Mouse (Mus musculus): ENCODE results near the gene Gm5157. TPM values are rescaled to one million over a fixed set of nuclear protein-coding genes. Genes with fewer than 3 reads are reported as not detected.

The Gm5157 gene
- polyA plus RNA-seq (2014; fragmentation: Illumina TruSeq; extraction: RNeasy Lipid Tissue Mini Kit (QIAGEN cat#74804); ENCODE audit: low read depth, low replicate concordance): not detected

GRCm38 (mm10) chr7:21190323-21190722 lies at the start of gene Gm5157:
Gene Gm5157, minus strand, starts transcription at chr7:21190423.

DNA sequence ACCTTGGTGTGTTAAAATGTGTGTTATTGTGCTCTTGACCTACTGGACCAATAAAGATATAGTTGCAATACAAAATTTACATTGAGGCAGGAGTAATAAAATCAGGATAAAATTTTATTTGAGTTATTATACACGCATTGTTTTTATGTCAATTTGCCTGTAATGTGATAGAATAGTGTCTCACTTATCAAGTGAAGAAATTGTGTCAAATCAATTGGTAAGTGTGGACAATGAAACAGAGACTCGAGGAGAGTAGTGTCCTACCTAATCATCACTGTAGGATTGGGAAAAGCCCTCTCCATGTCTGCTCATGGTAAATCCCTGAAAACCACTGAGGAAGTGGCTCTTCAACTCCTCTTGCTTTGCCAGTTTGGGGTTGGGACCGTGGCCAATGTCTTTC lies 28.3 kb downstream of the Gm5157 start, which contains the start of gene Vmn1r123:
Vmn1r123 (plus strand) TSS at position 301 of the 400 bp plus-strand sequence.

Other genes with a start within 250 kb of the Gm5157 start
- gene Vmn1r119, start 178.0 kb downstream of the Gm5157 start, polyA plus RNA-seq (2014; fragmentation: Illumina TruSeq; extraction: RNeasy Lipid Tissue Mini Kit (QIAGEN cat#74804); ENCODE audit: low read depth, low replicate concordance): not detected
- not detected for gene Vmn1r120, start 136.6 kb downstream of the Gm5157 start, polyA plus RNA-seq (2014; fragmentation: Illumina TruSeq; extraction: RNeasy Lipid Tissue Mini Kit (QIAGEN cat#74804); ENCODE audit: low read depth, low replicate concordance)
- gene Vmn1r121, start 91.9 kb downstream of the Gm5157 start, polyA plus RNA-seq (2014; fragmentation: Illumina TruSeq; extraction: RNeasy Lipid Tissue Mini Kit (QIAGEN cat#74804); ENCODE audit: low read depth, low replicate concordance): not detected
- gene Vmn1r122, start 56.3 kb downstream of the Gm5157 start, polyA plus RNA-seq (2014; fragmentation: Illumina TruSeq; extraction: RNeasy Lipid Tissue Mini Kit (QIAGEN cat#74804); ENCODE audit: low read depth, low replicate concordance): not detected
- not detected for gene Vmn1r123, start 28.2 kb downstream of the Gm5157 start, polyA plus RNA-seq (2014; fragmentation: Illumina TruSeq; extraction: RNeasy Lipid Tissue Mini Kit (QIAGEN cat#74804); ENCODE audit: low read depth, low replicate concordance)
- not detected for gene Vmn1r124, start 70.2 kb upstream of the Gm5157 start, polyA plus RNA-seq (2014; fragmentation: Illumina TruSeq; extraction: RNeasy Lipid Tissue Mini Kit (QIAGEN cat#74804); ENCODE audit: low read depth, low replicate concordance)
- gene Vmn1r125, start 81.8 kb upstream of the Gm5157 start, polyA plus RNA-seq (2014; fragmentation: Illumina TruSeq; extraction: RNeasy Lipid Tissue Mini Kit (QIAGEN cat#74804); ENCODE audit: low read depth, low replicate concordance): not detected
- not detected for gene Vmn1r126, start 111.0 kb upstream of the Gm5157 start, polyA plus RNA-seq (2014; fragmentation: Illumina TruSeq; extraction: RNeasy Lipid Tissue Mini Kit (QIAGEN cat#74804); ENCODE audit: low read depth, low replicate concordance)
- not detected for gene Vmn1r127, start 129.4 kb upstream of the Gm5157 start, polyA plus RNA-seq (2014; fragmentation: Illumina TruSeq; extraction: RNeasy Lipid Tissue Mini Kit (QIAGEN cat#74804); ENCODE audit: low read depth, low replicate concordance)
- not detected for gene Vmn1r128, start 158.9 kb upstream of the Gm5157 start, polyA plus RNA-seq (2014; fragmentation: Illumina TruSeq; extraction: RNeasy Lipid Tissue Mini Kit (QIAGEN cat#74804); ENCODE audit: low read depth, low replicate concordance)
- not detected for gene Vmn1r129, start 170.9 kb upstream of the Gm5157 start, polyA plus RNA-seq (2014; fragmentation: Illumina TruSeq; extraction: RNeasy Lipid Tissue Mini Kit (QIAGEN cat#74804); ENCODE audit: low read depth, low replicate concordance)
- not detected for gene Gm6882, start 242.3 kb upstream of the Gm5157 start, polyA plus RNA-seq (2014; fragmentation: Illumina TruSeq; extraction: RNeasy Lipid Tissue Mini Kit (QIAGEN cat#74804); ENCODE audit: low read depth, low replicate concordance)